Mouse (Mus musculus) MEL (cell line): ENCODE measurements at regions not wholly inside any gene's neighbourhood (a gene's known extent, or its start where the extent isn't known, plus 50 kb on each side); places are given as distances from the start of the nearest gene placed in this dataset.

Source experiments
- DNase-seq: peaks from one replicate; pipeline ENCODE4 v3.0.0; 2011; ENCODE audit warnings: low read depth, low spot score
- H3K27ac ChIP-seq: 2 replicates; pipeline ENCODE4 v1.5.1; 2012; ENCODE audit warnings: low read depth, mild to moderate bottlenecking, control low read depth, low read length, moderate library complexity; ENCODE audit not compliant: control insufficient read depth
- H3K27me3 ChIP-seq, 2 experiments: fragments of 150-350 bp in 1 of 2; sonication (generic) in 1 of 2; 2 replicates each; pipeline ENCODE4 v1.6.1; 2012; ENCODE audit warnings: low read length in 2 of 2, mild to moderate bottlenecking in 2 of 2, improper control_type of control experiment in 1 of 2, moderate library complexity in 1 of 2; ENCODE audit not compliant: insufficient read depth in 2 of 2, control insufficient read depth in 1 of 2
- H3K36me3 ChIP-seq, 2 experiments: 2 replicates each; pipeline ENCODE4 v1.6.1; 2012 to 2014; ENCODE audit warnings: low read length in 2 of 2, improper control_type of control experiment in 1 of 2, inconsistent platforms in 1 of 2, mild to moderate bottlenecking in 1 of 2; ENCODE audit not compliant: insufficient read depth in 2 of 2, control insufficient read depth in 1 of 2
- H3K4me1 ChIP-seq, 2 experiments: fragments of 150-350 bp in 1 of 2; sonication (generic) in 1 of 2; 2 replicates each; pipeline ENCODE4 v1.6.1; 2012; ENCODE audit warnings: low read length in 2 of 2, improper control_type of control experiment in 1 of 2, mild to moderate bottlenecking in 1 of 2; ENCODE audit not compliant: insufficient read depth in 2 of 2, control insufficient read depth in 1 of 2
- H3K4me3 ChIP-seq, 2 experiments: fragments of 150-350 bp in 1 of 2; sonication (generic) in 1 of 2; 2 replicates each; pipeline ENCODE4 v1.5.1; 2012; ENCODE audit warnings: low read depth in 2 of 2, low read length in 2 of 2, mild to moderate bottlenecking in 2 of 2, moderate library complexity in 2 of 2, control low read depth in 1 of 2, improper control_type of control experiment in 1 of 2; ENCODE audit not compliant: control insufficient read depth in 1 of 2, insufficient read depth in 1 of 2
- H3K79me2 ChIP-seq: 2 replicates; pipeline ENCODE4 v1.6.1; 2012; ENCODE audit warnings: mild to moderate bottlenecking, low read length, moderate library complexity; ENCODE audit not compliant: control insufficient read depth, poor library complexity, insufficient read depth
- H3K9ac ChIP-seq: 2 replicates; pipeline ENCODE4 v1.6.1; 2012; ENCODE audit warnings: low read depth, mild to moderate bottlenecking, control low read depth, low read length, moderate library complexity; ENCODE audit not compliant: control insufficient read depth, poor library complexity, severe bottlenecking
- H3K9me3 ChIP-seq: fragments of 150-350 bp; sonication (generic); replicated peaks from 2 replicates; pipeline ENCODE4 v1.6.1; 2012; ENCODE audit warnings: mild to moderate bottlenecking, low read length, improper control_type of control experiment, moderate library complexity; ENCODE audit not compliant: insufficient read depth
- CTCF ChIP-seq, 3 experiments: IDR thresholded peaks in 2 of 3; conservative IDR thresholded peaks in 1 of 3; 2 replicates each; pipeline ENCODE4 v1.5.1; 2011 to 2012; ENCODE audit warnings: low read length in 3 of 3, low read depth in 2 of 3, mild to moderate bottlenecking in 2 of 3, improper control_type of control experiment in 1 of 3, inconsistent platforms in 1 of 3, mixed read lengths in 1 of 3, moderate library complexity in 1 of 3; ENCODE audit not compliant: control insufficient read depth in 1 of 3, insufficient read depth in 1 of 3, poor library complexity in 1 of 3, severe bottlenecking in 1 of 3
- EP300 ChIP-seq, 2 experiments: IDR thresholded peaks; 2 replicates each; pipeline ENCODE4 v1.6.1; 2011; ENCODE audit warnings: improper control_type of control experiment in 2 of 2, low read length in 2 of 2, low read depth in 1 of 2, mild to moderate bottlenecking in 1 of 2
- GABPA ChIP-seq: IDR thresholded peaks from 2 replicates; pipeline ENCODE4 v1.6.1; 2012; ENCODE audit warnings: low read depth, mild to moderate bottlenecking, inconsistent platforms, low read length, improper control_type of control experiment, moderate library complexity
- JUND ChIP-seq: IDR thresholded peaks from 2 replicates; pipeline ENCODE4 v1.6.1; 2011; ENCODE audit warnings: low read depth, mild to moderate bottlenecking, improper control_type of control experiment, low read length
- MAZ ChIP-seq: IDR thresholded peaks from 2 replicates; pipeline ENCODE4 v1.6.1; 2012; ENCODE audit warnings: low read depth, mild to moderate bottlenecking, inconsistent platforms, low read length, improper control_type of control experiment
- MEF2A ChIP-seq: IDR thresholded peaks from 2 replicates; pipeline ENCODE4 v1.6.1; 2014; ENCODE audit warnings: low read depth, mild to moderate bottlenecking, inconsistent platforms, low read length, improper control_type of control experiment; ENCODE audit not compliant: poor library complexity, insufficient replicate concordance, severe bottlenecking; ENCODE audit errors: extremely low read depth
- MXI1 ChIP-seq: IDR thresholded peaks from 2 replicates; pipeline ENCODE4 v1.6.1; 2011; ENCODE audit warnings: mild to moderate bottlenecking, low read depth, low read length, improper control_type of control experiment
- MYB ChIP-seq: IDR thresholded peaks from 2 replicates; pipeline ENCODE4 v1.6.1; 2011; ENCODE audit warnings: mild to moderate bottlenecking, low read depth, low read length, improper control_type of control experiment
- NELFE ChIP-seq: IDR thresholded peaks from 2 replicates; pipeline ENCODE4 v1.6.1; 2011; ENCODE audit warnings: low read depth, low read length, improper control_type of control experiment
- POLR2A ChIP-seq, 2 experiments: IDR thresholded peaks; 2 replicates each; pipeline ENCODE4 v1.6.1; 2011 to 2012; ENCODE audit warnings: low read length in 2 of 2, mild to moderate bottlenecking in 2 of 2, control low read depth in 1 of 2, improper control_type of control experiment in 1 of 2, low read depth in 1 of 2, moderate library complexity in 1 of 2; ENCODE audit not compliant: control insufficient read depth in 1 of 2, insufficient read depth in 1 of 2, poor library complexity in 1 of 2
- RCOR1 ChIP-seq: IDR thresholded peaks from 2 replicates; pipeline ENCODE4 v1.6.1; 2012; ENCODE audit warnings: low read depth, mild to moderate bottlenecking, inconsistent platforms, low read length, improper control_type of control experiment
- TBP ChIP-seq: IDR thresholded peaks from 2 replicates; pipeline ENCODE4 v1.8.0; 2011; ENCODE audit warnings: low read depth, low read length, improper control_type of control experiment
- UBTF ChIP-seq: IDR thresholded peaks from 2 replicates; pipeline ENCODE4 v1.6.1; 2012; ENCODE audit warnings: low read depth, mild to moderate bottlenecking, inconsistent platforms, low read length, improper control_type of control experiment, moderate library complexity, borderline replicate concordance; ENCODE audit not compliant: insufficient read depth
- USF2 ChIP-seq, 2 experiments: IDR thresholded peaks; 2 replicates each; pipeline ENCODE4 v1.6.1; 2011 to 2012; ENCODE audit warnings: improper control_type of control experiment in 2 of 2, low read length in 2 of 2, borderline replicate concordance in 1 of 2, inconsistent platforms in 1 of 2, low read depth in 1 of 2, mild to moderate bottlenecking in 1 of 2; ENCODE audit not compliant: insufficient read depth in 1 of 2
- ZC3H11A ChIP-seq: IDR thresholded peaks from 2 replicates; pipeline ENCODE4 v1.6.1; 2012; ENCODE audit warnings: low read depth, mild to moderate bottlenecking, inconsistent platforms, low read length, improper control_type of control experiment
- ZKSCAN1 ChIP-seq: IDR thresholded peaks from 2 replicates; pipeline ENCODE4 v1.6.1; 2012; ENCODE audit warnings: low read depth, mild to moderate bottlenecking, inconsistent platforms, low read length, improper control_type of control experiment, moderate library complexity

GRCm38 (mm10) chr2:131745381-131745895 lies 114.1 kb downstream of the Erv3 start:
- Histone ChIP-seq H3K36me3 (no peaks in the 10 kb centered on the region), H3K4me1 (no peaks in the 10 kb centered on the region), H3K4me3 (no peak overlapping the region), H3K9ac (no peak overlapping the region), H3K27me3 (peaks cover 0 to 1% of the 10 kb centered on the region in 2 experiments; a peak in 1 of 4 replicates), H3K9me3 (no peaks in the 10 kb centered on the region), H3K27ac (no peak overlapping the region), H3K79me2 (no peaks in the 10 kb centered on the region)
- no peak for TF ChIP-seq ZC3H11A
- no peak for DNase-seq

GRCm38 (mm10) chr2:131744957-131745356 lies 114.6 kb downstream of the Erv3 start:
- Histone ChIP-seq H3K9ac (no peak overlapping the region), H3K79me2 (no peaks in the 10 kb centered on the region), H3K9me3 (no peaks in the 10 kb centered on the region), H3K27me3 (peaks cover 0 to 1% of the 10 kb centered on the region in 2 experiments; a peak in 1 of 4 replicates), H3K27ac (no peak overlapping the region), H3K4me3 (no peak overlapping the region), H3K36me3 (no peaks in the 10 kb centered on the region), H3K4me1 (no peaks in the 10 kb centered on the region)
- TF ChIP-seq JUND (no peak), MXI1 (no peak), UBTF (no peak), ZC3H11A (no peak), GABPA (no peak), MAZ (no peak), RCOR1 (no peak), EP300 (IDR thresholded peaks at IDR 0.05; ENCODE audit: low read depth in 1 of 2, low read length in 2 of 2) (no peak), NELFE (no peak), ZKSCAN1 (no peak), CTCF (IDR thresholded peaks at IDR 0.05 in 2 of 3, conservative IDR thresholded peaks at IDR 0.05 in 1 of 3; ENCODE audit: control insufficient read depth in 1 of 3, insufficient read depth in 1 of 3, low read depth in 2 of 3, low read length in 3 of 3, poor library complexity in 1 of 3, severe bottlenecking in 1 of 3) (no peak), POLR2A (IDR thresholded peaks at IDR 0.05; ENCODE audit: control insufficient read depth in 1 of 2, insufficient read depth in 1 of 2, low read depth in 1 of 2, low read length in 2 of 2, poor library complexity in 1 of 2) (no peak), USF2 (IDR thresholded peaks at IDR 0.05; ENCODE audit: borderline replicate concordance in 1 of 2, insufficient read depth in 1 of 2, low read depth in 1 of 2, low read length in 2 of 2) (no peak), MEF2A (no peak), TBP (no peak), MYB (no peak)
- no peak for DNase-seq
